Mouse (Mus musculus) gastrocnemius, postnatal 10 days (tissue): ENCODE data around the gene Hipk4. TPM values are rescaled to one million over a fixed set of nuclear protein-coding genes. Genes with fewer than 3 reads are reported as not detected.

Source experiments
- DNase-seq: peaks from one replicate; pipeline ENCODE4 v3.0.0; 2021; ENCODE audit warnings: mixed read lengths
- total RNA-seq, 2 experiments: library from RNA; stranded (reverse); gene quantifications; 2 replicates each; pipeline ENCODE4 v1.2.3; 2021

The Hipk4 gene
- total RNA-seq, 2 experiments from 2014 or later, result 0.42 to 0.84 TPM

DNA sequence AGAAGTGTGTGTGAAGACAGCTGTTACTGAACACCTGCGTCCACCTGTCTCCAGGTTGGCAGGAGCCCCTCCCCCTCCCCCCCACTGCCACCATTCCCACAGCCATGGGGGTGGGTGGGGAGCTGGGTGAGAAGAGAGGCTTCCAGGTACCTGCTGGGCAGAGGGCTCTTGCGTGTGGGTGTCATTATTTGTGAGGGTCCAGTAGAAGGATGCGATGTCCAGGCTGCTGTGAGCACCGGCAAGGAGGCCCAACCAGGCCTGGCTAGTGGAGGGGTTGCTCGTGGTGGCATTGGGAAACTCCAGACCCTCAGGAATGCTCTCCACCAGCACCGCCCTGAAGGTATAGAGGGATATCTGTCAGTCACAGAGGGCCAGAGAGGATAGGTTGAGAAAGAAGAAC lies 17.9 kb downstream of the Hipk4 start:
- no peak for DNase-seq

DNA sequence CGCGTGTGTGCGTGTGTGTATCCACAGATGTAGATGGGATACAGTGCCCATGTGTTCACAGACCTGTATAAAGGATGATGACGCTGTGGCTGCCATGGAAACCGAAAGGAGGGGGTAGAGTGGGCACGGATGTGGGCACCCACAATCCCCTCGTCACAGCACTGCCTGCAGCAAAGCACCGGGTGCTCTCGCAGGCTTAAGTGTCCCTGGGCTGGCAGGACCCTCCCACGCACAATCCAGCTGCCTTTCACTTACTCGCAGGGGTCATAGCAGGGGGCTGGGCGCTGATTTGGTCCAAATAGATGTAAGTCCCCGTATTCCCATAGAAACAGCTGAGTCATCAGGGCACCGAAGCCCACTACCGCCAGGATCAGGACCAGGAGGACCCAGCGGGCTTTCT lies 18.4 kb downstream of the Hipk4 start:
- DNase-seq, result no peak

DNA sequence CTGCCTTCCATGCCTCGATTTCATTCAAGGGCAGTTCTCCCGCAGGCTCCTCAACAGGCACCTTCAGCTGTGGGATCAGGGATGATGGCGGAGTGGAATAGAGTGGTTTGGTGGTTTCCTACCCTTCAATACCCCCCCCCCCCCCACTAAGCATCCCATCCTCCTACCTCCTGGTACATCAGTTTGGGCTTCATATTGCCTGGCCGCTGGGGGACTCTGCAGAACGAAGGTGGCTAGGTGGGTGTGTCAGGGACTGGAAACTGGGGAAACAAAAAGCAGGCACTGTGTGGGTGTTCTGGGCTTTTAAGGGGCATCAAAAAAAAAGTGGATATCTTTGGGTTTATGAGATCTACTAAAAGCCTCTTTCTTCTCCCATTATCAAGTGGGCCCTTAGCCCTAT lies 18.9 kb downstream of the Hipk4 start:
- no peak for DNase-seq

DNA sequence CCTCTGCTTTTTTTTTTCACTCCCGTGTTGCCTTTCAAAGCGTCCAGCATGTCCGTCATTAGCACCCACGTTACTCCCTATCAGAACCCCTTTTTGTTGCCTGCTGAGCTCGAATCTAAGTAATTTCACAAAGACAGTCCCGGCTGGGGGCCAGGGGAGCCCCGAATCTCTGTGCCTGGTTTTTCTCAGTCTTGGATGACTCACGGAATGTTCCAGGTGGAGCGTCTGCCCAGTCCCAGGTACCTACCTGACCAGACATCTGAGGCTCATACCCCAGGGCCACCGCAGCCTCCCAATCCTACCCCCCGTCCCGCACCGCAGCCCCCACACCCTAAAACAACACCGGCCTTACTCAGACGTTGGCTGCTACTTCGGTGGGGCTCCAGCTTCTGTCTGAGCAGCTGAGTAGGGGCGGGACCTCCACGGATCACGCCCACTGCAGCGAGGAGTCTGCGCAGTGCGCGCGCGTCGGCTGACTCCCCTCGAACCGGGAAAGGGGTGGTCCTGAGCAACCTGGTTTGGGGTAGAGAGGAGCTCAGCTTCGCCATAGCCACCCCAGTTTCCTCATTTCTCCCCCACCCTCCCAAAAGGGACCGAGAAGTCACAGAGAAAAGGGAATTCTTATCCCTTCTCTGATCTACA lies 19.4 kb downstream of the Hipk4 start:
- peak; percentile 76 for DNase-seq

DNA sequence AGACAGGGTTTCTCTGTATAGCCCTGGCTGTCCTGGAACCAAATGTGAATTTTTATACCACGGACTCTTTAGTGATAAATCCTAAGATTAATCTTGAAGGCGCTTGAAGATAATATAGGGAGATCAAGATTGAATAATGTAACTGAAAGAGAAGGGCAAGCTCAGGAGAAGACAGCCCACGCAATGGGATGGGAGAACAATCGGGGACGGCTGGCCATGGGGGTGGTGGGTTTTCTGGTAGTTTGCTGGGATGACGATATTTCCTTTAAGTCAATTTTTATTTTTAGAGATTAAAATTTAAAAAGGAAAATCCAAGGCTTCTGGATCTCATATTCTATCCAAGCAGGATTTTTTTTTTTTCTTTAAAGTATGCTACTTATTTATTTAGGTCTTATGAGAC lies 20.0 kb downstream of the Hipk4 start:
- no peak for DNase-seq

DNA sequence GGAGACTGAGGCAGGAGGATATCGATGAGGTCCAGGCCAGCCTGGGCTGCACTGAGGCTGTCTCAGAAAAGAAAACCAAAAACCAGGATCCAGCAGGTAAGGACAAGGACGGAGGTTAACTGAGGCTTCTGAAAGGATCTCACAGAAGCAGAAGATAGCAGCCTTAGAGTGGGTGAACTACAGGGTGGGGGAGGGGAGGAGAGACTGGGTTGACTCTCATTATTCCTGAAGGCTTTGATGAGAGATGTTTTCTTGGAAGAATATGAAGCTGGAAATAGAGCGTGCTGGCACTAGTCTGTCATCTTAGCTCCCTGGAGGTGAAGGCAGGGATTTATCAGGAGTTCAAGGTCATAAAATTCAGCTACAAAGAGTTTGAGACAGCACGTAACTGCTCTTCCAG lies 20.8 kb downstream of the Hipk4 start:
- DNase-seq, result no peak

DNA sequence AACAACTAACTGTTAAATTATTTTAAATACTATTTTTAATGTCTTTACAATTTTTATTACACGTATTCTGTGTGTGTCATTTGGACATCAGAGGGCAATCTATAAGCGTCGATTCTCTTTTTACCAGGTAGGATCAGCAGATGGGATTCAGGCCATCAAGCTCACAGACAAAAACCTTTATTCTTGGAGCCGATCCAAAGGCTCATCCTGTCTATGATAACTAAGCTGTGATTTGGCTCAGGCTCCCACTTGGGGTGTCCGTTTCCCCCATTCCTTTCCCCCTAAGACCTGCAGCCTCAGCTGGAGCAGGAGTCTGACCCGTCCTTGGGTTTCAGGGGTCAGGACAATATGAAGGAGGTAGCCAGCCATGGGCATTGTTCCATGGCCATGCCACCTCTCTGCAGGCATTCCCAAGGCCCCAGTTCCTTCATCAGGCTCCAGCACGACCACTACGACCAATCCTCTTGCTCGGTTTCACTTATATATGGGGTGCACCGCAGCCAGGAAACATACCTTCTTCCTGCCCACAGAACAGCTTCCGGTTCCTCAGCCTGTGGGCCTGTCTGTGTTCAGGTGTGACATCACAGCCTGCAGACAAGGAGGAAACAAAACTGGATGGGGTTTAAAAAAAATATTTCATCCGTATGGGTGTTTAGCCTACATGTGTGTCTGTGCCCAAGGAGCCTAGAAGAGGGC lies 21.8 kb downstream of the Hipk4 start:
- no peak for DNase-seq

DNA sequence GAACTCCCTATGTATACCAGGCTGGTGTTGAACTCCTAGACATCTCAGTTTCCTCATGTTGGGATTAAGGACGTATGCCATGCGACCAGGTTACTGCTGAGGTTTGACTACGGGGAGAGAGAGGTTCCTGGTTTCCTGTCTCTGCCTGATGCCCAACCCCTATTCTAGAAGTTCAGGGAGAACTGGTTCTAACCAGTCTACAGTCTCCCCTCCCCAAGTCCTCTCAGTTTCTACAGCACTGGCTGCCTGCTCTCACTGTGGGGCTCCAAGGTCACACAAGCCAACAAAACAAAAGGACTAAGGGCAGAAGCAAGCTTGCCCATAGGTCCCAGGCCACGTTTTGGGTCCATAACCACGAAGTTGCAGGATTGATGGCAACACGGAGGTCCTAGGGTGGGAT lies 26.5 kb downstream of the Hipk4 start:
- DNase-seq, result no peak

DNA sequence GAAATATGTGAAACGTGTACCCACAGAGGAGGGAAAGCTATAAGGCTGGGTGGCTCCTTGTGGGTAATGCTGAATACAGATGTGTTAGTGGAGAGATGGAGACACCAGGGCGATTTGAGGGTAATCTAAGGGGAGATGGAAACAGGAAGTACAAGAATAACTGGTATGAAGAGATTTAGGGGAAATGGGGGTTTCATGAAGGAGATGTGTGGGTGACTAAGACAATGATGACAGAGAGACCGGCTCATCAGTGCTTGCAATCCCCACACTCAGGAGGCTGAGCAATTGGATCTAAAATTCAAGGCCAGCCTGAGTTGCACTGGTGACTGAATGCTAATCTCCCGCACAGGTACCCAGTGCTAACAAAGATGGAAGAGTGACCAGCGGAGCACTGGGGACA lies 29.0 kb downstream of the Hipk4 start:
- no peak for DNase-seq

DNA sequence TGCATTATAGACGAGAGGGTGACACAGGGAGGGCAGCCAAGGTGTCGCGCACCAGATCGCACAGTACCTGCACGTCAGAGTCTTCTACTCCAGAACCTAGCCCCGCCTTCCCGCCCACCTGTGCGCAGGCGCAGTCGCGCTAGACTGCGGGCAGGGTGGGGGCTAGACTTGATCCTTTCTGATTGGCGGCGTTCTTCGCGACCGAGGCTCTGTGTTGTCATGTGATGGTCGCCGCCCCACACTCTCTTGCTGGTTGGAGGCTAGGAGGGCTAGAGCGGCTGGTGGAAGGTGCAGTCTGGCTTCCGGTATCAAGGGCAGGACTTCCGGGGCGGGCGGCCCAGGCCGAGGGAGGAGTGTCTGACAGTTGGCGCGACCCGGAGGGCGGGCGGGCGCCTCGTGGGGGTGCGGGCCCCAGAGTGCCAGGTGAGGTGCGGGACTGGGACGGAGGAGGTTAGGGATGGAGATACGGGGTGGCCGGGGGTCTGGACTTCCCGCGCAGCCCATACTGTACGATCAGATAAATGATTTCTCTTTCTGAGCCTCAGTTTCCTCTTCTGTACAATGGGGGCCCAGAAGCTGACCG lies 30.0 kb downstream of the Hipk4 start, which contains the start of the genes Pld3 and 2310022A10Rik:
TSS of gene Pld3 (minus strand) at position 288 of the 583 bp plus-strand sequence.
TSS of gene 2310022A10Rik (plus strand) at position 303 of the 583 bp plus-strand sequence.
- DNase-seq, result peak; percentile 90

DNA sequence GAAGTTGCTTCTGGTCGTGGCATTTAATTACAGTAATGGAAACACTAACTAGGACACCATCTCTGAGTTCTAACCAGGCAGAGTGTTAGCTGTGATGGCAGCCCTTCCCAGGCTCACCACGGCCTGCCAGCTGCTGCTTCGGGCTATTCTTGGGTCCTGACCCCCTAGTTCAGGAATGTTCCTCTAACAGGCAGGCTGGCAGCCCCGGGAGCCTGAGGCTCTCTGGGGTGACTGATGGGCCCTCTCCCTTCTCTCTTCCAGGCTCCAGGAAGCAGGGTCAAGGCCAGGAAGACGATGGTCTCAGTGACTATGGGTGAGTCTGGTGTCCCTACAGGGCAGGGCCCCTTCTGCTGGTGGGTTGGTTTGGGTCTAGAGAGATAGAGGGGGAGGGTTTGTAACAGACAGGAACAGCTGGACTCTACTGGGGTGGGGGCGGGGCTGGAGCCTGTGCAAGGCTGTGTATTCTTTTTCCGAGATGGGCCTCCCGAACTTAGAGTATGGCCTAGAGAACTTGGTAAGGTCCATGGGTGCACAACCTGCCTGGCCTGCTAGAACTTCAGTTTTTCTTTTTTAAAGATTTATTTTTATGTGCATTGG lies 37.3 kb downstream of the Hipk4 start:
- peak; percentile 60 for DNase-seq

DNA sequence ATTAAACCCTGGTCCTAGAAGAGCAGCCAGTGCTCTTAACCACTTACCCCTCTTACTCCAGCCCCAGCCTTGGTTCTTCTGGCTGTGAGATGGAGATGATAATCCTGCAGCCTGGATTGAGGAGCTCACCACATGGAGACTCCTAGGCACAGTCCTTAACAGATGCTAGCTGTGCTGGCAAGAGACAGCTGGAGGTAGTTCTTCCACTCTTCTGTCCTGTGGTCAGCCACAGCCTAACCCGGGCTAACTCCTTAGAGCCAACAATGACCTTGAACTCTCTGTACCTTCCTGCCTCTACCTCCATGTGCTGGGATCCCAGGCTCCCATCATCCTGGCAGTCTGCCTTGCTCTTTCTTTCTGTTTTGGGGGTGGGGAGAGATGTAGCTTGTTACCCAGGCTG lies 37.9 kb downstream of the Hipk4 start:
- no peak for DNase-seq

DNA sequence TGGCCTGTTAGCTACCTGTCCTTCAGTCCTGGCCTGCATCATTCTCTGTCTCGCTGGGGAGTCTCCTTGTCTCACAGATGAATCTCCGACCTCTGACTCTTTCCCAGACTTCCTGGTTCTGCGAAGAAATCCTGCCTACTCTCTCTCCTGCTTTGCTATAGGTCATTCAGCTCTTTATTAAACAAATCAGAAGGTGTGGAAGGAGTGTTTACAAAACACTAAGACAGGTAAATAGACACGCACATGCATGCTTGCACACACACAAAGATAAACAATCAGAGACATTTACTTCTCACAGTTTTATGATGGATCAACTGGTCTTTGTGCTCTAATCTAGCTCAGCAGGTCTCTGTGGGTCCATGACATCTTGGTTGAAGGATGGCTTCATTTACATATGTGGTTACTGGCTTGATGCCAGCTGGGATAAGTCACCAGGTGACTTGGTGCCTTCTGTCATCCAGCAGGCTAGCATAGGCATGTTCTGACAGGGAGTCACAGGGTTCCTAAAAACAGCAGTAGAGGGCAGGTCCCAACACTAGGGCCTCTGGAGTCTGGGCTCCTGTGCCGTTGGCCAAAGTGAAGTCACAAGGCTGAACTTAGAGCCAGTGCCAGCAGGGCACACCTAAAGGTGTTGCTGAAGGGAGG lies 46.6 kb downstream of the Hipk4 start:
- DNase-seq, result no peak

DNA sequence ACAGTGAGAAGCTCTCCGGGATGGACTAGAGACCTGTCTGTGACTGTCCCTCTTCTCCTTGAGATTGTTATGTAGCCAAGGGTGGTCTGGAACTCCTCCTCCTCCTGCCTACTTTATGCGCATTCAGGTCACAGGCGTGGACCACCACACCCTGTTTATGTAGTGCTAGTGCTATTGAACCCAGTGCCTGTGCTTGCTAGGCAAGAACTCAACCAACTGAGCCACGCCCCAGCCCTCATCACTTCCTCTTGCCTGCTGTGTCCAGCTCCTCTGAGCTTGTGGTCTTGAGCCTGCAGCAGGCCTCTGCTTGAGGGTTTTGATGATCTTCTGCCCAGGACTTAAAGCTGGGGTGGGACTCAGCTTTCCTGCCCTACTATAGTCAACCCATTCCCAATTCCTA lies 49.1 kb downstream of the Hipk4 start:
- DNase-seq, result no peak

DNA sequence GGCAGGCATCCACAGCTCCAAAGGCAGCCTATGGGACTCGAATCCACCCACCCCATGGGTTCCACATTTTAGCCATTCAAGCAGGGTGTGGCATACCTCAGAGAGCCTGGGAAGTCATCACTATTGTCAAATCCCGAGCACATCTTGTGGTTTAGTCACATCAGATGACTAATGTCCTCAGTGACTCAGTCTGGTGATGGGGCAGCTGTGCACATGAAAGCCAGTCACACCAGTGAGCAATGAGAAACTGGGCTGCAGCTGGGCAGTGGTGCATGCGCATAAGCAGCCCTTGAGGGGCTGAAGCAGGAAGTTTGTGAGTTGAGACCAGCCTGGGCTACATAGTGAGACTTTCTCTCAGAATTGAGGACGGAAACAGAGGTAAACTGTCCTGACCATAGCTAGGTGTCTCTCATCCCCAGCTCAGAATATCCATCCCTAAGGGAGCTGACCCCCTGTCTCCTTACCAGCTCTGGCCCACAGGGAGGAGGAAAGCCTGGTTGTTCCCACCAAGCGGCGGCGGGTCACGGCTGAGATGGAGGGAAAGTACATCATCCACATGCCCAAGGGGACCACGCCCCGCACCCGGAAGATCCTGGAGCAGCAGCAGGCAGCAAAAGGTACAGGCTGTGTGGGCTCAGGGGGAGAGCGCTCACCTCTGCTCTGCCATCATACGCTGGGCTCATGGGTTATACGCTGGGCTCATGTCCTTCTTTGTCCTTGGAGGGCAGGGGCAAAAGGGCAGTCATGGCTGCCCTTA lies 51.2 kb downstream of the Hipk4 start:
- no peak for DNase-seq

DNA sequence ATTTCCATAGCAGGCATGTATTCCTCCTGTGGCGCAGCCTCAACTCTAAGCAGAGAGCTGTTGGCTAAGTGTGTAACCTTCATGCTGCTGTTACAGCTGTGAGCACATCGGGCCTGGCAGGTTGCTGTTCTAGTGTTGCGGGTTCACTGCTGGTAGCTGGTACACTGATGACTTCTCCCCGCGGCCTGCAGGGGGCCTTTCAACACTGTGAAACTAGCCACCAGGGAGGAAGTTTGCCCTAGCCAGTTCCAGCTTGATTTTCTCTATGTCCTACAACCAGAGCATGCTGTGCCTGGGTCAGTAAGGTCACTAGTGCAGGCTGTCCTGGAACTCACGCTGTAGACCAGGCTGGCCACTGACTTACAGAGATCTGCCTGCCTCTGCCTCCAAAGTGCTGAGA lies 53.8 kb downstream of the Hipk4 start:
- peak; percentile 46 for DNase-seq

DNA sequence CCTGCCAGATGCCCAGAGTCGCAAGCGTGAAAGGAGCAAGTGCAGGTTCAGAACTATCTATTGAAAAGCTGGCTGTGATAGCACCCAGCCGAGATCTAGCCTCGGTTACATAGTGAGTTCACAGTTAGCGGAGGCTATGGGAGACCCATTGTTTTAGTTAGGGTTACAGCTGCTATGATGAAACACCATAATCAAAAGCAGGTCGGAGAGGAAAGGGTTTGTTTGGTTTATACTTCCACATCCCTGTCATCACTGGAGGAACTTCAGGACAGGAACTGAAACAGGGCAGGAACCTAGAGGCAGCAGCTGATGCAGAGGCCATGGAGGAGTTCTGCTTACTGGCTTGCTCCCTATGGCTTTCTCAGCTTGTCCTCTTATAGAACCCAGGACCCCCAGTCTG lies 54.5 kb downstream of the Hipk4 start:
- no peak for DNase-seq

DNA sequence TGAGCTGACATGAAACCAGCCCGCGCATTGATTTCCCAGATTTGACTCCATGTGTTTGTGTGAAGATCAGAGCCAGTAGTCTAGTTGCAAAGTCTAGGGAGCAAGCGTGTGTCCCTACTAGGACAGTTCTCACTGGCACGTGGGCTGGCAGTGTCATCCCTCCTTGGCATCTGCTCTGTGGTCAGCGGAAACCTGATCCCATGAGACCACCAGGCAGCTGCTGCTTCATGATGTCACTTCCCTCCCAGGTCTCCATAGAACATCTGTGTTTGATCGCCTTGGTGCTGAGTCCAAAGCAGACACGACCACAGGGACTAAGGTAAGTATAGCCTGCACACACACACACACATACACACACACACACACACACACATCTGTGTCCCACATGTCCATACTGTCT lies 55.4 kb downstream of the Hipk4 start:
- DNase-seq, result no peak

DNA sequence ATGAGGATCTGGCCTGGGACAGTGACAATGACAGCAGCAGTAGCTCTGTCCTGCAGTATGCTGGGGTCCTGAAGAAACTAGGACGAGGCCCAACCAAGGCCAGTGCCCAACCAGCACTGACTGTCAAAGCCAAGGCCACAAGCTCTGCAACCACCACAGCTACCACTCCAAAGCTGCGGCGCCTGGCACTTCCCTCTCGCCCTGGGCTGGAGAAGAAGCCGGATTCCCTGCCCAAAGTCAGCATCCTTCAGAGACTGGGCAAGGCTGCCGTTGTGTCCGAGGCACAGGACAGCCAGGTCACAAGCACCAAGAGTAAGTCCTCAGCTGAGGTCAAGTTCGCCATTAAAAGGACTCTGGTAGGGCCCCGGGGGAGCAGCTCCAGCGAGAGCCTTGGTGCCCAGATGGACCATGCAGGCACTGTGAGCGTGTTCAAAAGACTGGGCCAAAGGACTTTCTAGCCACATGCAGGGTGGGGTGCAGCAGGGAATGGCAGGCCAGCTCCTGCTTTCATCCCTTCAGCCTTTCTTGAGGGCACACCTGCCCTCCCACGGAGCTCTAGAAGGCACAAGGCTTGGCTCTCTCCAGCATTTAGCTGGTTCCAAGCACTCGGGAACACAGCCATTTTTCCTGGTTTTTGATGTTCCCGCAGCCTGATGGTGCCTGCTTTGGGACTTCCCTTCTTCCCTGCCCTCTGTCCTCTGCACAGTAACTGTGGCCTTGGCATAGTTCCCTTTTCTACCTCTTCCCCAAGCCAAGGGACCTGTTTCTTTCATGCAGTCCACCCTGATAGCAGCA lies 57.5 kb downstream of the Hipk4 start:
- DNase-seq, result no peak
